Mouse (Mus musculus): ENCODE data around the gene Mmp9.

- TF ChIP-seq POLR2A (IDR thresholded peaks at IDR 0.05; ENCODE audit: insufficient read depth, low read length) (no peak), CTCF (IDR thresholded peaks at IDR 0.05; ENCODE audit: low read depth, low read length) (no peak), EP300 (IDR thresholded peaks at IDR 0.05; ENCODE audit: insufficient read depth, low read depth, low read length) (no peak)
Measured at GRCm38 (mm10) chr2:164917371-164917770, 23.2 kb upstream of the Mmp9 start.

Measured in ES-Bruce4 (cell line).